Mouse (Mus musculus): ENCODE results near the gene Hist1h2br. TPM values are rescaled to one million over a fixed set of nuclear protein-coding genes. Genes with fewer than 3 reads are reported as not detected.
"Not testable (repeated sequence)": the region's sequence is repeated elsewhere in the genome, so short reads cannot be mapped to it uniquely, and the experiment has no call there.

Hist1h2br gene
- total RNA-seq, 2 experiments from 2014 or later = 22.9 to 33.6 TPM

DNA sequence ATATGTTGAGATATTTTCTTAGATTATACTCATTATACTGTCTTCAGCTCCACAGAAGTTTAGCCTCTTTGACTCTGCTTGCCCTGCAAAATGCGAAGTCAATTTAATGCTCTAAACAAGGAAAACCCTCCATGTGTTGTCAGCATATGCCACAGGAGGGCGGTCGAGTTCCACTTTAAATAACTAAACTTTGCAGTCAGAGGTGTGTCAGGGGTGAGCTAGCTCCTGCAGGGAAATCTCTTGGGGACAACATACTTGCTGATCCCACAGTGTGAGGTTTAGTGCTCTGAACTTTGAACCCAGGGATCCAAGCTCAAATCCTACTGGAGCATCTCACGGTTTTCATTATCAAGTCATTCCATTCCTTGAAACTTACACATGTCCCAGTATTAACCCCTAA lies 7.0 kb downstream of the Hist1h2br start:
- DNase-seq (ENCODE audit: low spot score in 2 of 2) = not testable (repeated sequence)

GRCm38 (mm10) chr13:21846356-21846755 lies 12.8 kb downstream of the Hist1h2br start:
- DNase-seq (ENCODE audit: low spot score in 2 of 2) = not testable (repeated sequence)

DNA sequence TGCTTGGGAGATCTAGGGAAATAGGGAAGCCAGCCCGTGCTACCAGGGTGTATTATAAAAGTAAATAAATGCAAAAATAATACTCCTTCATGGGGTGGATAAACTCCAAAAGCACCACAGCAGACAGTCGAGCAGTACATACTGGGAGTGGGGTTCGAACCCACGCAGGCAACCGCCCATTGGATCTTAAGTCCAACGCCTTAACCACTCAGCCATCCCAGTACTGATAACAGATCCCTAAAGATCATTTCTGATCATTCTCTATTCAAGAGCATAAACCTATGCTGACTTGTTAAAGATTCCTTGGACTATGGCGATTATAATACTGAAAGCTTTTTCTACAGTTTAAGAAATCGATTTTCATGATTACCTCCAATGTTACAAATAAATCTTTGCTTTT lies 14.3 kb downstream of the Hist1h2br start:
- DNase-seq (ENCODE audit: low spot score in 2 of 2) = no peak

- not testable (repeated sequence) for DNase-seq (ENCODE audit: low spot score in 2 of 2)
Measured at GRCm38 (mm10) chr13:21850696-21851095, 17.2 kb downstream of the Hist1h2br start.

DNA sequence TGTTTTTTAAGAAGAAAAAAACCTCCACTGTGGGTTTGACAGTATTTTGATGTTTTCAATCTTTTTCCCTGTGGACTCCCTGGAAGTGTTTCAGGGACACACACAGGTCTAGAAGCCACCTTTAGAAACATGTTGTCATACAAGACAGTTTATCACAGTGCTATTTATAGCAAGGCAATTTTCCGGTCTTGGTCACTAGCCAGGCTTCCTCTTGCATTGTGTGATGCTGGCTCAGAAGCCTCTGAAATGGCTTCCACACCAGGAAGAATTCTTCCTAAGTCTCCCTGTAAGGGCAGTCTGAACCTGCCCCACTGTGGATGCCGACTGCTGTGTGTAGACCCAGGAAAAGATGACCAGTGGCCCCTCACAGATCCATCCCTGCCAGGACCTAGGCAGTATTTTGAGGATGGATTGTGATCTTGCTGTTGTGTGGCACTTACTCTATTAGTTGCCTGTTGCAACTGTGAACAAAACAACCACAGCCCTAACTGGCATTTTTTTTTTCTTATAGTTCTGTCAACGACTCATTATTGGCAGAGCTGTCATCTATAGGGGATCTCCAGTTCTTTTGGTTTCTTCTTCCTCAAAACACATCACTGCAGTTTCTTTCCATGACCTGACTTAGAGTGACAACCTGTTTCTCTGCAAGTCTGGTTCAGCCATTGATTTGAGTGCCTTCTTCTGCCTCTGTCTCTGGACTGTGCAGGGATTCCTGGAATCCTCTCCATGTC lies 18.8 kb downstream of the Hist1h2br start:
- DNase-seq (ENCODE audit: low spot score in 2 of 2) = no peak

GRCm38 (mm10) chr13:21855146-21855545 lies 21.6 kb downstream of the Hist1h2br start:
- DNase-seq (ENCODE audit: low spot score in 2 of 2) = peak; percentile 87 to 91

DNA sequence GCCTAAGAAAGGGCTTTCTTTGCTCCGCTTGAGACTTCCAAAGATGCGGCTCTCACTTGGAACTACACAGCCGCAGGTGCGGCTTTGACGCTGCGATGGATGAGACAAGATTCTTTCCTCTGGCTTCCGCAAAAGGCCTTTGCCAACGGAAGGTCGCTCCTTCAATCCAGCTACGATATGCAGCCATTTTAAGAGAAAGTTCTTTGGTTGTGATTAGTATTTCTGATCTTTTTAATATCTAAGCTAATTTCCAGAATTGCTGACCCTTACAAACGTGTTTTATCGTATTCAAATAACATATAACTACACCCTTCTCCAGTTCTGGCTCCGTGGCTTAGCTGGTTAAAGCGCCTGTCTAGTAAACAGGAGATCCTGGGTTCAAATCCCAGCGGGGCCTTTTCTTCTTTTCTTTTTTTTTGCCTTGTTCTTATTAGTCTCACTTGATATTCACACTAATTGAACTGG lies 22.2 kb downstream of the Hist1h2br start:
- peak; percentile 59 to 75 for DNase-seq (ENCODE audit: low spot score in 2 of 2)

DNA sequence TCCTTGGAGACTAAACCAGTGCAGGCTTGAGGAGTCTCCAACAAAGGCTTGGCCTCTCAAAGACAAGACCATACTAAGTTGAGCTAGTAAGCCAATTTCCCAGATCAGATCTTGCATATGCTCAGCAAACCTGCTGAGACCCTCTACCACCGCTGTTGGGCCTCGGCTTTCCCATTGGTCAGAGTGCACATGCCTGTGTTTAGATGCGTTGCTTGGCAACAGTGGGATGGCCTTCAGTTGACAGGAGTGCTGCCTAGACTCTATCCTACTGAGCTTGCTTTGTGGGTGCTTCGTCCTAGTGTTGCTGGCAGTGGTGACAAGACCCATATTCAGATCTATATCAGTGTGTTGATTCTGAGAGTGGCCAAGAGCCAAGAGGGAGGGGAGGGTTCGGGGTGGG lies 28.1 kb downstream of the Hist1h2br start:
- DNase-seq (ENCODE audit: low spot score in 2 of 2) = no peak

GRCm38 (mm10) chr13:21865503-21865902 lies 32.0 kb downstream of the Hist1h2br start:
- DNase-seq (ENCODE audit: low spot score in 2 of 2) = not testable (repeated sequence)

DNA sequence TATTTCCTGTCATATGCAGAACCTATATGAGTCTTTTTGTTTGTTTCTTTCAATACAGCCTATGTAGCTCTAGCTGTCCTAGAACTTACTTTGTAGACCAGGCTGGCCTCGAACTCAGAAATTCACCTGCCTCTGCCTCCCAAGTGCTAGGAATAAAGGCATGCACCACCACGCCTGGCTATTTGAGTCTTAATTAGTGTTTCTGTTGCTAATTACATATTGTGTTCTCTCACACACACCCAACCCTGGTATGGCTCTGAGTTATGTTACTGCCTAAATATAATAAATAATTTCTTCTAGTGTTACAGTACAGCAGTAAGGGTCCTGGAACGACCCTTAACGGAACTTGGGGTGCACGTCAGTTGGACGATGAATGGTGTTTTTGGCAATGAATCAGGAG lies 47.2 kb downstream of the Hist1h2br start:
- no peak for DNase-seq (ENCODE audit: low spot score in 2 of 2)

- DNase-seq (ENCODE audit: low spot score in 2 of 2) = peak; percentile 66 to 72
Measured at GRCm38 (mm10) chr13:21881878-21882669, 48.5 kb downstream of the Hist1h2br start.

DNA sequence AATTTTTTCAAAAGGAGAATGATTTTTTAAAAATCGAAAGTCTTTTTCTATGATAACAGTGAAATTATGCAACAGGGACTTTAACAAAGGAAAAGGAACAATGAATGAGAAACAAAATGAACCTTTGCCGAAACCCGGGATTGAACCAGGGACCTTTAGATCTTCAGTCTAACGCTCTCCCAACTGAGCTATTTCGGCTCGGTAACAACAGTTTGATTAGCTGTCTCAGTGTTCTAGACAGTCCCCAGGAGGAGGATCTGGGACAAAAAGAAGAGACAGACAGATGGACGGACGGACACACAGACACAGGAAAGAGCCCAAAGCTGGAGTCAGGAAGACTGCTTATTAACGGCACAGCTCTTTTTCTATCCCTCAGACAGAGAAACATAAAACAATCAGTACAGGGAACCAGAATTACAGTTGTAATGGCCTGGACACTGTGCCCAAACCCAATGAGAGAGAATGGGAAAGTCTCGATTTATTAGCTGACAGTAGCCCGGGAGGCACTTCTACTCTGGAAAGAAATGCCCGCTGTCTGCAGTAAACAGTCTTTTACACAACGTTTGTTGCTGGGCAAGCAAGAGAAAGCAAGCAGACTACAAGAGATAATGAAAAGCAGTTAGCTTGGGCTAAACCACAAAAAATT lies 49.3 kb downstream of the Hist1h2br start:
- DNase-seq (ENCODE audit: low spot score in 2 of 2) = peak; percentile 62 to 69

DNA sequence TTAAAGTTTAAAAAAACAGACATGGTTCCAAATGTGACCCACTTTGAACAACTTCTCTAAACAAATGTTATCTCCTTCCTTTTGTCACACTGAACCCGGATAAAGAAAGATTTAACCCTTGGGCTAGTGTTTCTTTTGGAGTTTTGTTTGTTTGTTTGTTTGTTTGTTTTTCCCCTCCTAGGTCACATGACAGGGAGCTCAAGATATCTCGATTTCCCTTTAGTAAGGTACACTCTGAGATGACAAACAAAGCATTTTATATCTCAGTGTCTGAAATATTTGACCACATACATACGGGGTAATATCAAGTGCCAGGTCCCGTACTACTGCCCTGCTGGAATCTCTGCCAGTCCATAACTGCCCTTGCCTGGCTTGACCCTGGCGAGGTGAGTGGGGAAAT lies 49.9 kb downstream of the Hist1h2br start:
- DNase-seq (ENCODE audit: low spot score in 2 of 2) = no peak

GRCm38 (mm10) chr13:21884586-21884985 lies 51.0 kb downstream of the Hist1h2br start:
- no peak for DNase-seq (ENCODE audit: low spot score in 2 of 2)

Small RNA genes within 50 kb of the gene (microRNA-seq; reads per million reads assigned to microRNA genes)
- gene Gm19658 (0 reads per million in 2 experiments), gene Gm44346 (0 reads per million in 2 experiments), gene Gm44466 (0 reads per million in 2 experiments)

Other genes with a start within 250 kb of the Hist1h2br start
- gene Olfr1362, start 219.7 kb upstream of the Hist1h2br start, total RNA-seq (2021) = not detected
- gene Olfr11, start 191.2 kb upstream of the Hist1h2br start, total RNA-seq (2021) = not detected
- gene Olfr1361, start 170.4 kb upstream of the Hist1h2br start, total RNA-seq (2021) = not detected
- gene Olfr1360, start 156.3 kb upstream of the Hist1h2br start, total RNA-seq (2021) = not detected
- gene Olfr1359, start 135.6 kb upstream of the Hist1h2br start, total RNA-seq (2021) = not detected
- gene Hist1h2bl, start 117.6 kb upstream of the Hist1h2br start, total RNA-seq (2021) = 10 to 100 TPM; 20.0 to 20.4 TPM
- gene Hist1h2ai, start 117.3 kb upstream of the Hist1h2br start, total RNA-seq (2021) = 10 to 100 TPM; 20.3 to 34.8 TPM
- gene Hist1h3h, start 116.1 kb upstream of the Hist1h2br start, total RNA-seq (2021) = 10 to 100 TPM; 57.9 to 62.6 TPM
- gene Hist1h2bm, start 111.7 kb upstream of the Hist1h2br start, total RNA-seq (2021) = 1 to 10 TPM; 2.7 to 2.9 TPM
- gene Hist1h4j, start 98.7 kb upstream of the Hist1h2br start, total RNA-seq (2021) = 10 to 100 TPM; 21.0 to 22.9 TPM
- 100 to 1,000 TPM; 420 to 436 TPM for gene Hist1h4k, start 83.2 kb upstream of the Hist1h2br start, total RNA-seq (2021)
- gene Hist1h2ak, start 79.9 kb upstream of the Hist1h2br start, total RNA-seq (2021) = 10 to 100 TPM; 10.2 to 19.7 TPM
- 1 to 10 TPM; 6.3 to 9.2 TPM for gene Hist1h2bn, start 79.6 kb upstream of the Hist1h2br start, total RNA-seq (2021)
- 1 to 10 TPM; 8.4 to 9.0 TPM for gene Hist1h1b, start 53.1 kb upstream of the Hist1h2br start, total RNA-seq (2021)
- 10 to 100 TPM; 65.2 to 77.9 TPM for gene Hist1h3i, start 50.4 kb upstream of the Hist1h2br start, total RNA-seq (2021)
- gene Hist1h2an, start 46.5 kb upstream of the Hist1h2br start, total RNA-seq (2021) = 1 to 10 TPM; 1.1 to 2.8 TPM
- 1 to 10 TPM; 4.1 to 7.0 TPM for gene Hist1h2bp, start 46.3 kb upstream of the Hist1h2br start, total RNA-seq (2021)
- gene Hist1h2bq, start 23.5 kb upstream of the Hist1h2br start, total RNA-seq (2021) = 10 to 100 TPM; 23.2 to 34.4 TPM
- gene Hist1h2ao, start 23.3 kb upstream of the Hist1h2br start, total RNA-seq (2021) = 1 to 10 TPM in 1 of 2 experiments, not detected in 1; 6.2 TPM
- 100 to 1,000 TPM; 252 to 307 TPM for gene Hist1h4m, start 22.0 kb upstream of the Hist1h2br start, total RNA-seq (2021)
- 10 to 100 TPM; 48.9 to 61.1 TPM for gene Hist1h4n, start 1.5 kb upstream of the Hist1h2br start, total RNA-seq (2021)
- gene Hist1h2ap, start 236 bp upstream of the Hist1h2br start, total RNA-seq (2021) = 10 to 100 TPM; 27.2 to 27.7 TPM
- gene Zfp184, start 111.4 kb downstream of the Hist1h2br start, total RNA-seq (2021) = 1 to 10 TPM; 3.0 to 3.8 TPM
- gene Pom121l2, start 147.5 kb downstream of the Hist1h2br start, total RNA-seq (2021) = not detected
- 1 to 10 TPM in 1 of 2 experiments, under 1 TPM in 1; 0.35 to 1.2 TPM for gene Prss16, start 176.0 kb downstream of the Hist1h2br start, total RNA-seq (2021)
- 10 to 100 TPM; 24.4 to 38.7 TPM for gene Hist1h2ah, start 201.8 kb downstream of the Hist1h2br start, total RNA-seq (2021)
- 10 to 100 TPM; 14.5 to 16.1 TPM for gene Hist1h2bk, start 202.1 kb downstream of the Hist1h2br start, total RNA-seq (2021)
- gene Hist1h4i, start 207.6 kb downstream of the Hist1h2br start, total RNA-seq (2021) = 10 to 100 TPM; 71.8 to 81.6 TPM
- 10 to 100 TPM in 1 of 2 experiments, 1 to 10 TPM in 1; 7.5 to 13.7 TPM for gene Hist1h2ag, start 209.2 kb downstream of the Hist1h2br start, total RNA-seq (2021)
- gene Hist1h2bj, start 209.5 kb downstream of the Hist1h2br start, total RNA-seq (2021) = 10 to 100 TPM in 1 of 2 experiments, 1 to 10 TPM in 1; 9.3 to 11.7 TPM